Mouse (Mus musculus) G1E (cell line): Measurements from ENCODE around the gene Slc44a4. TPM values are rescaled to one million over a fixed set of nuclear protein-coding genes. Genes with fewer than 3 reads are reported as not detected.
A peak's percentile ranks its signal among the peaks of the same experiment; 100 is the strongest.

Experiments
- ATAC-seq: 2 replicates; pipeline ENCODE4 v1.8.0; 2016; ENCODE audit warnings: mild to moderate bottlenecking; ENCODE audit not compliant: insufficient number of reproducible peaks, poor library complexity, low FRiP score, severe bottlenecking; ENCODE audit errors: extremely low read depth
- DNase-seq: peaks from one replicate; pipeline ENCODE4 v3.0.0; 2012; ENCODE audit warnings: low spot score
- H3K27me3 ChIP-seq: 2 replicates; pipeline ENCODE4 v1.6.1; 2012; ENCODE audit warnings: mild to moderate bottlenecking, low read length, inconsistent platforms; ENCODE audit not compliant: insufficient read depth
- H3K36me3 ChIP-seq: replicated peaks from 2 replicates; pipeline ENCODE3; 2012; ENCODE audit warnings: mild to moderate bottlenecking, inconsistent platforms
- H3K4me1 ChIP-seq: 2 replicates; pipeline ENCODE4 v1.6.1; 2012; ENCODE audit warnings: low read depth, low read length, inconsistent platforms, mixed read lengths; ENCODE audit not compliant: insufficient read depth
- H3K4me3 ChIP-seq: 2 replicates; pipeline ENCODE4 v1.5.1; 2012; ENCODE audit warnings: low read depth, mild to moderate bottlenecking, inconsistent platforms, low read length, moderate library complexity, mixed read lengths
- H3K9me3 ChIP-seq: replicated peaks from 2 replicates; pipeline ENCODE4 v1.6.1; 2012; ENCODE audit warnings: inconsistent platforms
- CTCF ChIP-seq: IDR thresholded peaks from 2 replicates; pipeline ENCODE4 v1.5.1; 2012; ENCODE audit warnings: low read depth, low read length, inconsistent platforms, mixed read lengths
- GATA1 ChIP-seq: IDR thresholded peaks from 2 replicates; pipeline ENCODE4 v1.6.1; 2012; ENCODE audit warnings: borderline replicate concordance, low read length, inconsistent platforms, mixed read lengths
- GATA2 ChIP-seq: IDR thresholded peaks from 2 replicates; pipeline ENCODE4 v1.6.1; 2012; ENCODE audit warnings: low read depth, low read length, inconsistent platforms, borderline replicate concordance
- POLR2AphosphoS5 ChIP-seq: IDR thresholded peaks from 2 replicates; pipeline ENCODE4 v1.6.1; 2012; ENCODE audit warnings: low read depth, low read length, inconsistent platforms; ENCODE audit not compliant: insufficient replicate concordance
- TAL1 ChIP-seq: conservative IDR thresholded peaks from 2 replicates; pipeline ENCODE4 v1.6.1; 2012; ENCODE audit warnings: low read depth, low read length, inconsistent platforms, mixed read lengths
- polyA plus RNA-seq: library from polyadenylated mRNA; stranded (reverse); fragments of >175 nt; gene quantifications from 2 replicates; pipeline ENCODE4 v1.2.3, GENCODE M21; 2012
- total RNA-seq, 2 experiments: library from RNA; stranded (forward) in 1 of 2; stranded (reverse) in 1 of 2; fragments of 200-1000 nt in 1 of 2; fragments of >200 nt in 1 of 2; fragmentation: Nextera tagmentation in 1 of 2; gene quantifications; 2 replicates each; pipeline ENCODE4 v1.2.3; 2014 to 2017

Slc44a4 gene
- total and polyA plus RNA-seq, 3 experiments: not detected

- DNase-seq (no peak), ATAC-seq (no peak)
- TF ChIP-seq CTCF (no peak), POLR2AphosphoS5 (no peak), GATA1 (no peak), TAL1 (no peak), GATA2 (no peak)
- Histone ChIP-seq H3K4me3 (no peak overlapping the region; the same call in 1 of the 2 replicates), H3K9me3 (no peaks in the 10 kb centered on the region), H3K36me3 (peaks cover 38% of the 10 kb centered on the region), H3K4me1 (peaks cover 24% of the 10 kb centered on the region), H3K27me3 (peaks cover 10% of the 10 kb centered on the region; the same call in 1 of the 2 replicates)
Observed at GRCm38 (mm10) chr17:34932287-34932686, 18.0 kb downstream of the Slc44a4 start.

- TF ChIP-seq CTCF: no peak
- no peak for TF ChIP-seq GATA2
- no peak for TF ChIP-seq POLR2AphosphoS5
- TF ChIP-seq TAL1: no peak
- TF ChIP-seq GATA1: no peak
- H3K4me3 ChIP-seq: peak overlapping the region; percentile 9; the same call in 1 of the 2 replicates
Observed at GRCm38 (mm10) chr17:34934031-34934430, 19.8 kb downstream of the Slc44a4 start.

GRCm38 (mm10) chr17:34934830-34935229 lies 20.6 kb downstream of the Slc44a4 start:
- peaks cover 28% of the 10 kb centered on the region for H3K4me1 ChIP-seq
- no peak overlapping the region for H3K4me3 ChIP-seq
- ATAC-seq (no peak), DNase-seq (no peak)
- 0 out of 2 replicates have a peak, but pooled peaks cover 2% of the 10 kb centered on the region for H3K27me3 ChIP-seq
- H3K36me3 ChIP-seq: peaks cover 40% of the 10 kb centered on the region
- TF ChIP-seq TAL1: no peak
- no peak for TF ChIP-seq POLR2AphosphoS5
- no peak for TF ChIP-seq CTCF
- no peak for TF ChIP-seq GATA2
- no peak for TF ChIP-seq GATA1
- no peaks in the 10 kb centered on the region for H3K9me3 ChIP-seq

More at GRCm38 (mm10) chr17:34934031-34934430, 19.8 kb downstream of the Slc44a4 start:
- Histone ChIP-seq H3K4me1 (peaks cover 24% of the 10 kb centered on the region), H3K27me3 (no peaks in the 10 kb centered on the region), H3K9me3 (no peaks in the 10 kb centered on the region), H3K36me3 (peaks cover 40% of the 10 kb centered on the region)
- no peak for ATAC-seq
- DNase-seq: no peak

GRCm38 (mm10) chr17:34937960-34938505 lies 23.8 kb downstream of the Slc44a4 start:
- Histone ChIP-seq H3K4me3 (no peak overlapping the region), H3K9me3 (no peaks in the 10 kb centered on the region), H3K36me3 (peaks cover 33% of the 10 kb centered on the region), H3K4me1 (peaks cover 20% of the 10 kb centered on the region), H3K27me3 (0 out of 2 replicates have a peak, but pooled peaks cover 2% of the 10 kb centered on the region)
- ATAC-seq (no peak), DNase-seq (no peak)
- no peak for TF ChIP-seq TAL1
- TF ChIP-seq GATA2: no peak
- TF ChIP-seq GATA1: no peak
- TF ChIP-seq POLR2AphosphoS5: no peak
- no peak for TF ChIP-seq CTCF

GRCm38 (mm10) chr17:34941344-34942041 lies 27.2 kb downstream of the Slc44a4 start:
- no peaks in the 10 kb centered on the region for H3K9me3 ChIP-seq
- DNase-seq: peak; percentile 27
- H3K4me1 ChIP-seq: peaks cover 11% of the 10 kb centered on the region
- H3K4me3 ChIP-seq: peak overlapping the region; percentile 51; the same call in 1 of the 2 replicates
- peaks cover 4% of the 10 kb centered on the region for H3K36me3 ChIP-seq
- peaks cover 2% of the 10 kb centered on the region; the same call in 1 of the 2 replicates for H3K27me3 ChIP-seq
- no peak for ATAC-seq
- TF ChIP-seq TAL1: no peak

- no peak for TF ChIP-seq GATA2
- TF ChIP-seq TAL1: no peak
- no peak for TF ChIP-seq GATA1
- TF ChIP-seq POLR2AphosphoS5: no peak
- no peak for TF ChIP-seq CTCF
- ATAC-seq (no peak), DNase-seq (no peak)
- Histone ChIP-seq H3K4me1 (peaks cover 11% of the 10 kb centered on the region), H3K27me3 (peaks cover 2% of the 10 kb centered on the region; the same call in 1 of the 2 replicates), H3K4me3 (no peak overlapping the region), H3K36me3 (peaks cover 3% of the 10 kb centered on the region), H3K9me3 (no peaks in the 10 kb centered on the region)
Observed at GRCm38 (mm10) chr17:34943128-34943815, 29.0 kb downstream of the Slc44a4 start.
